Mouse (Mus musculus): ENCODE data around the gene Arhgap8.

Arhgap8 gene

GRCm38 (mm10) chr15:84803685-84804084 lies 83.8 kb downstream of the Arhgap8 start:
- peak; percentile 66 to 75 for DNase-seq (ENCODE audit: low spot score in 2 of 2)

GRCm38 (mm10) chr15:84809275-84809952 lies 89.6 kb downstream of the Arhgap8 start:
- no peak for DNase-seq (ENCODE audit: low spot score in 2 of 2)

- no peak for DNase-seq (ENCODE audit: low spot score in 2 of 2)
These were observed 91.3 kb downstream of the Arhgap8 start for GRCm38 (mm10) chr15:84811126-84811525.

- peak in 1 of 2 experiments; percentile 47 for DNase-seq (ENCODE audit: low spot score in 2 of 2)
These were observed 93.0 kb downstream of the Arhgap8 start for GRCm38 (mm10) chr15:84812831-84813357.

- DNase-seq (ENCODE audit: low spot score in 2 of 2), result no peak
These were observed 95.3 kb downstream of the Arhgap8 start for GRCm38 (mm10) chr15:84815171-84815570.

- no peak for DNase-seq (ENCODE audit: low spot score in 2 of 2)
These were observed 97.7 kb downstream of the Arhgap8 start for GRCm38 (mm10) chr15:84817589-84817988.

- peak in 1 of 2 experiments; percentile 33 for DNase-seq (ENCODE audit: low spot score in 2 of 2)
These were observed 98.4 kb downstream of the Arhgap8 start for GRCm38 (mm10) chr15:84818284-84818683.

GRCm38 (mm10) chr15:84820811-84821210 lies 101.0 kb downstream of the Arhgap8 start:
- DNase-seq (ENCODE audit: low spot score in 2 of 2), result peak; percentile 11 to 17

All from frontal cortex, postnatal 36 days (tissue).